Mouse (Mus musculus): Measurements from ENCODE around the gene Dpf3.

GRCm38 (mm10) chr12:83165058-83165457 is 322.5 kb downstream of the Dpf3 start:
- TF ChIP-seq POLR2A (IDR thresholded peaks at IDR 0.05; ENCODE audit: borderline replicate concordance, insufficient read depth, low read length) (no peak), CTCF (IDR thresholded peaks at IDR 0.05; ENCODE audit: borderline replicate concordance, insufficient read depth, low read depth, low read length) (no peak)

Measured in cerebellum, adult 2 months (tissue).